Mouse (Mus musculus) myocyte (in vitro differentiated cells): ENCODE measurements around the gene Ifi35. TPM values are rescaled to one million over a fixed set of nuclear protein-coding genes. Genes with fewer than 3 reads are reported as not detected.

Experiments
- H3K27me3 ChIP-seq: one replicate; pipeline ENCODE4 v1.6.1; 2011; ENCODE audit not compliant: control insufficient read depth, insufficient read depth, insufficient read length
- H3K36me3 ChIP-seq: one replicate; pipeline ENCODE4 v1.6.1; 2011; ENCODE audit not compliant: control insufficient read depth, insufficient read depth
- H3K4me2 ChIP-seq: one replicate; pipeline ENCODE4 v1.6.1; 2011; ENCODE audit warnings: low read depth, control low read depth
- H3K4me3 ChIP-seq: one replicate; pipeline ENCODE4 v1.5.1; 2011; ENCODE audit warnings: mild to moderate bottlenecking, control low read depth, moderate library complexity
- H3K79me2 ChIP-seq: one replicate; pipeline ENCODE4 v1.6.1; 2011; ENCODE audit not compliant: control insufficient read depth, insufficient read depth
- H3ac ChIP-seq: one replicate; pipeline ENCODE4 v1.6.1; 2011; ENCODE audit not compliant: control insufficient read depth, insufficient read length
- CEBPB ChIP-seq: IDR thresholded peaks from 2 replicates; pipeline ENCODE4 v1.6.1; 2011; ENCODE audit warnings: mild to moderate bottlenecking, moderate library complexity; ENCODE audit not compliant: poor library complexity, insufficient read depth, severe bottlenecking
- E2F4 ChIP-seq: IDR thresholded peaks from one replicate; pipeline ENCODE4 v1.6.1; 2011; ENCODE audit warnings: mild to moderate bottlenecking, control low read depth, moderate library complexity; ENCODE audit not compliant: insufficient read depth
- MAX ChIP-seq: IDR thresholded peaks from one replicate; pipeline ENCODE4 v1.6.1; 2011; ENCODE audit warnings: low read depth, mild to moderate bottlenecking, control low read depth
- MYOD1 ChIP-seq, 3 experiments: IDR thresholded peaks; one replicate each; pipeline ENCODE4 v1.6.1; 2011; ENCODE audit warnings: control low read depth in 2 of 3, low read depth in 2 of 3, mild to moderate bottlenecking in 2 of 3, moderate library complexity in 1 of 3; ENCODE audit not compliant: insufficient read length in 2 of 3, control insufficient read depth in 1 of 3
- MYOG ChIP-seq, 3 experiments: IDR thresholded peaks; one replicate each; pipeline ENCODE4 v1.6.1; 2011; ENCODE audit warnings: control low read depth in 2 of 3, low read depth in 2 of 3, mild to moderate bottlenecking in 2 of 3; ENCODE audit not compliant: insufficient read length in 2 of 3, control insufficient read depth in 1 of 3, insufficient read depth in 1 of 3
- POLR2A ChIP-seq: IDR thresholded peaks from one replicate; pipeline ENCODE4 v1.6.1; 2011; ENCODE audit warnings: low read depth, mild to moderate bottlenecking, control low read depth, moderate library complexity; ENCODE audit not compliant: insufficient read length
- POLR2AphosphoS2 ChIP-seq: IDR thresholded peaks from one replicate; pipeline ENCODE4 v1.6.1; 2011; ENCODE audit warnings: low read depth, control low read depth; ENCODE audit not compliant: insufficient read length
- REST ChIP-seq: IDR thresholded peaks from one replicate; pipeline ENCODE4 v1.6.1; 2011; ENCODE audit warnings: mild to moderate bottlenecking, control low read depth, moderate library complexity; ENCODE audit not compliant: insufficient read depth, insufficient read length
- SRF ChIP-seq: IDR thresholded peaks from one replicate; pipeline ENCODE4 v1.6.1; 2011; ENCODE audit warnings: low read depth; ENCODE audit not compliant: control insufficient read depth, insufficient read length
- TCF12 ChIP-seq: IDR thresholded peaks from one replicate; pipeline ENCODE4 v1.6.1; 2011; ENCODE audit warnings: mild to moderate bottlenecking, control low read depth; ENCODE audit not compliant: poor library complexity, insufficient read depth, severe bottlenecking
- TCF3 ChIP-seq: IDR thresholded peaks from one replicate; pipeline ENCODE4 v1.6.1; 2011; ENCODE audit warnings: low read depth, control low read depth; ENCODE audit not compliant: insufficient read length
- USF1 ChIP-seq: IDR thresholded peaks from one replicate; pipeline ENCODE4 v1.6.1; 2011; ENCODE audit warnings: low read depth, mild to moderate bottlenecking, control low read depth, moderate library complexity
- polyA plus RNA-seq: library from polyadenylated mRNA; unstranded; fragments of >200 nt; fragmentation: generic; extraction: Trizol; gene quantifications from one replicate; pipeline ENCODE4 v1.2.1, GENCODE M21; 2012; ENCODE audit warnings: missing spikeins

The Ifi35 gene
- polyA plus RNA-seq, 1 experiment, result 24.8 TPM

- Histone ChIP-seq H3K4me3 (no peak overlapping the region), H3K79me2 (no peaks in the 10 kb centered on the region), H3ac (no peak overlapping the region), H3K27me3 (no peaks in the 10 kb centered on the region), H3K36me3 (no peaks in the 10 kb centered on the region), H3K4me2 (no peak overlapping the region)
- TF ChIP-seq MAX, result no peak
- no peak for TF ChIP-seq POLR2A
- no peak for TF ChIP-seq REST
- no peak for TF ChIP-seq E2F4
- TF ChIP-seq TCF3, result no peak
- no peak for TF ChIP-seq USF1
- no peak for TF ChIP-seq POLR2AphosphoS2
- no peak for TF ChIP-seq TCF12
- TF ChIP-seq MYOD1 (IDR thresholded peaks at IDR 0.05; ENCODE audit: control insufficient read depth in 1 of 3, insufficient read length in 2 of 3, low read depth in 2 of 3), result no peak
- TF ChIP-seq CEBPB, result no peak
- TF ChIP-seq MYOG (IDR thresholded peaks at IDR 0.05; ENCODE audit: control insufficient read depth in 1 of 3, insufficient read depth in 1 of 3, insufficient read length in 2 of 3, low read depth in 2 of 3), result no peak
- no peak for TF ChIP-seq SRF
Measured at GRCm38 (mm10) chr11:101506269-101506780, 58.1 kb downstream of the Ifi35 start.

GRCm38 (mm10) chr11:101507090-101507489 is 58.9 kb downstream of the Ifi35 start:
- TF ChIP-seq MYOG (IDR thresholded peaks at IDR 0.05; ENCODE audit: control insufficient read depth in 1 of 3, insufficient read depth in 1 of 3, insufficient read length in 2 of 3, low read depth in 2 of 3), result no peak
- TF ChIP-seq TCF12, result no peak
- TF ChIP-seq TCF3, result no peak
- TF ChIP-seq POLR2AphosphoS2, result no peak
- no peak for TF ChIP-seq CEBPB
- no peak for TF ChIP-seq E2F4
- no peak for TF ChIP-seq MYOD1 (IDR thresholded peaks at IDR 0.05; ENCODE audit: control insufficient read depth in 1 of 3, insufficient read length in 2 of 3, low read depth in 2 of 3)
- TF ChIP-seq MAX, result no peak
- no peak for TF ChIP-seq REST
- no peak for TF ChIP-seq SRF
- TF ChIP-seq USF1, result no peak
- TF ChIP-seq POLR2A, result no peak
- H3K4me3 ChIP-seq, result no peak overlapping the region
- no peaks in the 10 kb centered on the region for H3K36me3 ChIP-seq

More at GRCm38 (mm10) chr11:101507090-101507489, 58.9 kb downstream of the Ifi35 start:
- Histone ChIP-seq H3K27me3 (no peaks in the 10 kb centered on the region), H3ac (no peak overlapping the region), H3K79me2 (no peaks in the 10 kb centered on the region), H3K4me2 (no peak overlapping the region)

Other genes starting within 250 kb of the Ifi35 start
- gene Ezh1, start 221.9 kb upstream of the Ifi35 start, polyA plus RNA-seq, result 13.7 TPM
- 2.5 TPM for gene Ramp2, start 202.4 kb upstream of the Ifi35 start, polyA plus RNA-seq
- 141 TPM for gene Vps25, start 194.7 kb upstream of the Ifi35 start, polyA plus RNA-seq
- gene Wnk4, start 187.8 kb upstream of the Ifi35 start, polyA plus RNA-seq, result 0.19 TPM
- 0.07 TPM for gene Cntd1, start 169.4 kb upstream of the Ifi35 start, polyA plus RNA-seq
- 155 TPM for gene Coa3, start 169.3 kb upstream of the Ifi35 start, polyA plus RNA-seq
- 134 TPM for gene Becn1, start 146.1 kb upstream of the Ifi35 start, polyA plus RNA-seq
- 89.0 TPM for gene Psme3, start 132.2 kb upstream of the Ifi35 start, polyA plus RNA-seq
- gene Aoc2, start 123.3 kb upstream of the Ifi35 start, polyA plus RNA-seq, result 1.2 TPM
- 0.02 TPM for gene Aoc3, start 117.8 kb upstream of the Ifi35 start, polyA plus RNA-seq
- not detected for gene G6pc, start 80.8 kb upstream of the Ifi35 start, polyA plus RNA-seq
- gene Aarsd1, start 30.8 kb upstream of the Ifi35 start, polyA plus RNA-seq, result 31.2 TPM
- 3.8 TPM for gene Gm27029, start 23.6 kb upstream of the Ifi35 start, polyA plus RNA-seq
- gene Rundc1, start 23.3 kb upstream of the Ifi35 start, polyA plus RNA-seq, result 13.6 TPM
- gene Ptges3l, start 23.1 kb upstream of the Ifi35 start, polyA plus RNA-seq, result 58.8 TPM
- gene Rpl27, start 6.1 kb upstream of the Ifi35 start, polyA plus RNA-seq, result 2,022 TPM
- gene Rnd2, start 16.6 kb downstream of the Ifi35 start, polyA plus RNA-seq, result 20.9 TPM
- 283 TPM for gene Vat1, start 17.8 kb downstream of the Ifi35 start, polyA plus RNA-seq
- gene Brca1, start 103.5 kb downstream of the Ifi35 start, polyA plus RNA-seq, result 1.0 TPM
- gene Nbr1, start 103.7 kb downstream of the Ifi35 start, polyA plus RNA-seq, result 33.0 TPM
- gene Tmem106a, start 133.8 kb downstream of the Ifi35 start, polyA plus RNA-seq, result 1.8 TPM
- gene Gm11634, start 150.8 kb downstream of the Ifi35 start, polyA plus RNA-seq, result not detected
- 8.5 TPM for gene Rdm1, start 178.8 kb downstream of the Ifi35 start, polyA plus RNA-seq
- 7.7 TPM for gene Arl4d, start 217.1 kb downstream of the Ifi35 start, polyA plus RNA-seq